Mouse (Mus musculus) myocyte (in vitro differentiated cells): ENCODE results near the gene Snx29. TPM values are rescaled to one million over a fixed set of nuclear protein-coding genes. Genes with fewer than 3 reads are reported as not detected.

Source experiments
- H3K27me3 ChIP-seq: one replicate; pipeline ENCODE4 v1.6.1; 2011; ENCODE audit not compliant: control insufficient read depth, insufficient read depth, insufficient read length
- H3K36me3 ChIP-seq: one replicate; pipeline ENCODE4 v1.6.1; 2011; ENCODE audit not compliant: control insufficient read depth, insufficient read depth
- H3K4me2 ChIP-seq: one replicate; pipeline ENCODE4 v1.6.1; 2011; ENCODE audit warnings: low read depth, control low read depth
- H3K4me3 ChIP-seq: one replicate; pipeline ENCODE4 v1.5.1; 2011; ENCODE audit warnings: mild to moderate bottlenecking, control low read depth, moderate library complexity
- H3K79me2 ChIP-seq: one replicate; pipeline ENCODE4 v1.6.1; 2011; ENCODE audit not compliant: control insufficient read depth, insufficient read depth
- H3ac ChIP-seq: one replicate; pipeline ENCODE4 v1.6.1; 2011; ENCODE audit not compliant: control insufficient read depth, insufficient read length
- CEBPB ChIP-seq: IDR thresholded peaks from 2 replicates; pipeline ENCODE4 v1.6.1; 2011; ENCODE audit warnings: mild to moderate bottlenecking, moderate library complexity; ENCODE audit not compliant: poor library complexity, insufficient read depth, severe bottlenecking
- E2F4 ChIP-seq: IDR thresholded peaks from one replicate; pipeline ENCODE4 v1.6.1; 2011; ENCODE audit warnings: mild to moderate bottlenecking, control low read depth, moderate library complexity; ENCODE audit not compliant: insufficient read depth
- MAX ChIP-seq: IDR thresholded peaks from one replicate; pipeline ENCODE4 v1.6.1; 2011; ENCODE audit warnings: low read depth, mild to moderate bottlenecking, control low read depth
- MYOD1 ChIP-seq, 3 experiments: IDR thresholded peaks; one replicate each; pipeline ENCODE4 v1.6.1; 2011; ENCODE audit warnings: control low read depth in 2 of 3, low read depth in 2 of 3, mild to moderate bottlenecking in 2 of 3, moderate library complexity in 1 of 3; ENCODE audit not compliant: insufficient read length in 2 of 3, control insufficient read depth in 1 of 3
- MYOG ChIP-seq, 3 experiments: IDR thresholded peaks; one replicate each; pipeline ENCODE4 v1.6.1; 2011; ENCODE audit warnings: control low read depth in 2 of 3, low read depth in 2 of 3, mild to moderate bottlenecking in 2 of 3; ENCODE audit not compliant: insufficient read length in 2 of 3, control insufficient read depth in 1 of 3, insufficient read depth in 1 of 3
- POLR2A ChIP-seq: IDR thresholded peaks from one replicate; pipeline ENCODE4 v1.6.1; 2011; ENCODE audit warnings: low read depth, mild to moderate bottlenecking, control low read depth, moderate library complexity; ENCODE audit not compliant: insufficient read length
- POLR2AphosphoS2 ChIP-seq: IDR thresholded peaks from one replicate; pipeline ENCODE4 v1.6.1; 2011; ENCODE audit warnings: low read depth, control low read depth; ENCODE audit not compliant: insufficient read length
- REST ChIP-seq: IDR thresholded peaks from one replicate; pipeline ENCODE4 v1.6.1; 2011; ENCODE audit warnings: mild to moderate bottlenecking, control low read depth, moderate library complexity; ENCODE audit not compliant: insufficient read depth, insufficient read length
- SRF ChIP-seq: IDR thresholded peaks from one replicate; pipeline ENCODE4 v1.6.1; 2011; ENCODE audit warnings: low read depth; ENCODE audit not compliant: control insufficient read depth, insufficient read length
- TCF12 ChIP-seq: IDR thresholded peaks from one replicate; pipeline ENCODE4 v1.6.1; 2011; ENCODE audit warnings: mild to moderate bottlenecking, control low read depth; ENCODE audit not compliant: poor library complexity, insufficient read depth, severe bottlenecking
- TCF3 ChIP-seq: IDR thresholded peaks from one replicate; pipeline ENCODE4 v1.6.1; 2011; ENCODE audit warnings: low read depth, control low read depth; ENCODE audit not compliant: insufficient read length
- USF1 ChIP-seq: IDR thresholded peaks from one replicate; pipeline ENCODE4 v1.6.1; 2011; ENCODE audit warnings: low read depth, mild to moderate bottlenecking, control low read depth, moderate library complexity
- polyA plus RNA-seq: library from polyadenylated mRNA; unstranded; fragments of >200 nt; fragmentation: generic; extraction: Trizol; gene quantifications from one replicate; pipeline ENCODE4 v1.2.1, GENCODE M21; 2012; ENCODE audit warnings: missing spikeins

The Snx29 gene
- polyA plus RNA-seq, 1 experiment, result 1.7 TPM

- TF ChIP-seq TCF12, result no peak
- TF ChIP-seq SRF, result no peak
- TF ChIP-seq POLR2AphosphoS2, result no peak
- no peak for TF ChIP-seq CEBPB
- TF ChIP-seq TCF3, result no peak
- no peak for TF ChIP-seq MYOD1 (IDR thresholded peaks at IDR 0.05; ENCODE audit: control insufficient read depth in 1 of 3, insufficient read length in 2 of 3, low read depth in 2 of 3)
- no peak for TF ChIP-seq POLR2A
- no peak for TF ChIP-seq REST
- TF ChIP-seq MYOG (IDR thresholded peaks at IDR 0.05; ENCODE audit: control insufficient read depth in 1 of 3, insufficient read depth in 1 of 3, insufficient read length in 2 of 3, low read depth in 2 of 3), result no peak
- no peak for TF ChIP-seq USF1
- TF ChIP-seq MAX, result no peak
- no peaks in the 10 kb centered on the region for H3K79me2 ChIP-seq
- H3ac ChIP-seq, result no peak overlapping the region
- no peak overlapping the region for H3K4me2 ChIP-seq
- H3K36me3 ChIP-seq, result no peaks in the 10 kb centered on the region
- no peak overlapping the region for H3K4me3 ChIP-seq
- no peaks in the 10 kb centered on the region for H3K27me3 ChIP-seq
Measured at GRCm38 (mm10) chr16:11501611-11502010, 178.9 kb downstream of the Snx29 start.

- H3K27me3 ChIP-seq, result no peaks in the 10 kb centered on the region
- peak overlapping the region; percentile 22 for H3K4me2 ChIP-seq
- no peak overlapping the region for H3ac ChIP-seq
- no peaks in the 10 kb centered on the region for H3K36me3 ChIP-seq
- TF ChIP-seq REST (no peak), SRF (no peak), USF1 (no peak), MYOD1 (IDR thresholded peaks at IDR 0.05; ENCODE audit: control insufficient read depth in 1 of 3, insufficient read length in 2 of 3, low read depth in 2 of 3) (no peak), MAX (no peak), TCF12 (no peak), POLR2A (no peak), MYOG (IDR thresholded peaks at IDR 0.05; ENCODE audit: control insufficient read depth in 1 of 3, insufficient read depth in 1 of 3, insufficient read length in 2 of 3, low read depth in 2 of 3) (no peak), POLR2AphosphoS2 (no peak), CEBPB (no peak), E2F4 (no peak), TCF3 (no peak)
- H3K79me2 ChIP-seq, result no peaks in the 10 kb centered on the region
- H3K4me3 ChIP-seq, result no peak overlapping the region
Measured at GRCm38 (mm10) chr16:11504666-11505491, 182.2 kb downstream of the Snx29 start.

DNA sequence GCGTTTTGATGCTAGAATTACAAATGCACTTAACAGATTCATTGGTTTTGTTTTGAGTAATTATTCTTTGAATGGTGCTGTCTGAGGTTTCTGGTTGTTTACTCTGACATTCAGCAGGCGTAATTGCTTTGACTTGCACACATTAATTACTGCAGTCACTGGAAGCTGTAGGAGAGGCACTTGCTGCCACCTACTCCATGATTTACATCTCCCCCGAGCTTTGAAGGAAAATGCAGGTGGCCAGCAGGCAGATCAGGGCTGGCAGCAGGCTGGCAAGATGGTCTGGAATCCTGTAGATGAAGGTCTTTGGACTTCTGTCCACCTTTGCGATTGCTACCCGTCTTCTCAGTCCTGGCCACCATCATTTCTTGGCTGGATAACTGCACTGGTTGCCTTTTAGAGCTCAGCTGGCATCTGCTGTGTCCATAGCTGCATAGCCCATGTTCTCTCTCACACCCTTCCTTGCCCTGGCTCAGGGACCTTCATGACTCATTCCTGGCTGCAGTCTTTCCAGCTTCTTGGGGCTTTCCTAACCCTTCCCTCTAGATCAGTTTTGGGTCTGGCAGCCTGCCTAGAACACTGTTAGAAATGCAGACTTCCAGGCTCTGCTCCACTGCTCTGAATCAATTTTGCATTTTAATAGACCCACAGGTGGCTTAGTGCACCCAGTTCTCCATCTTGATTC is 182.9 kb downstream of the Snx29 start:
- no peak overlapping the region for H3ac ChIP-seq
- no peaks in the 10 kb centered on the region for H3K27me3 ChIP-seq
- H3K4me2 ChIP-seq, result peak overlapping the region; percentile 27
- no peaks in the 10 kb centered on the region for H3K36me3 ChIP-seq
- H3K4me3 ChIP-seq, result no peak overlapping the region
- peak in 1 of 3 experiments; percentile 42 for TF ChIP-seq MYOD1 (IDR thresholded peaks at IDR 0.05; ENCODE audit: control insufficient read depth in 1 of 3, insufficient read length in 2 of 3, low read depth in 2 of 3)
- no peak for TF ChIP-seq TCF3
- peak in 2 of 3 experiments; percentile 35 to 40 for TF ChIP-seq MYOG (IDR thresholded peaks at IDR 0.05; ENCODE audit: control insufficient read depth in 1 of 3, insufficient read depth in 1 of 3, insufficient read length in 2 of 3, low read depth in 2 of 3)
- TF ChIP-seq USF1, result no peak
- no peaks in the 10 kb centered on the region for H3K79me2 ChIP-seq

DNA sequence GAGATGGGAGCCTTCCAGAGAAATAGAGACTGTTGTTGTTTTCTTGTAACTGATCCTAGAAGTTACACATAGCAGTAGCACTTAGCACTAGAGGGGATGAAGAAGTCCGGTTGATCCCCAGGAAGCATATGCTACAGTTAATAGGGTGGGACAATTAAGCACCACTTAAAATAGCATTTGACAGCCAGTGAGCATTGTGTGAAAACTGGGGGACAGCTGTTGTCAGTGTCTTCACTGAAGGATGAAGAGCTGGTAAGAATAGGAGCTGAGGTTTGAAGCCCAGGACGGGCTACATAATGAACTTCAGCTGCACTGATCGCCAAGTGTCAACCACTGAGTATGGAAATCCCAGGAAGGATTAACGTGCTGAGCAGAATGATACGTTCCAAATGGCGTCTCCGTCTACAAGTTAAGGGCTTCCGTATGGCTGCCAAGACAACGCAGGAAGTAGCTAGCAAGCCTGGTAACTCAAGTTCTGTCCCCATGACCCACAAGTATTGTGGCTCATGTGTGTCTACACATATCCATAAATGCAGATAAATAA is 184.6 kb downstream of the Snx29 start:
- TF ChIP-seq USF1 (no peak), MYOG (IDR thresholded peaks at IDR 0.05; ENCODE audit: control insufficient read depth in 1 of 3, insufficient read depth in 1 of 3, insufficient read length in 2 of 3, low read depth in 2 of 3) (peak in 1 of 3 experiments; percentile 83), TCF12 (peak; percentile 28), TCF3 (no peak), POLR2AphosphoS2 (no peak), MYOD1 (IDR thresholded peaks at IDR 0.05; ENCODE audit: control insufficient read depth in 1 of 3, insufficient read length in 2 of 3, low read depth in 2 of 3) (peak; percentile 52 to 80 (median 78)), SRF (no peak)
- H3K27me3 ChIP-seq, result no peaks in the 10 kb centered on the region

More for the DNA sequence above, 184.6 kb downstream of the Snx29 start:
- Histone ChIP-seq H3K36me3 (no peaks in the 10 kb centered on the region), H3K79me2 (no peaks in the 10 kb centered on the region), H3K4me2 (no peak overlapping the region), H3ac (no peak overlapping the region), H3K4me3 (no peak overlapping the region)
